Mouse (Mus musculus): ENCODE data around the gene Wfs1. TPM values are rescaled to one million over a fixed set of nuclear protein-coding genes. Genes with fewer than 3 reads are reported as not detected.
A peak's percentile ranks its signal among the peaks of the same experiment; 100 is the strongest.

Wfs1 gene
- polyA plus RNA-seq, 1 experiment from 2014 or later = 15.9 TPM

GRCm38 (mm10) chr5:36971587-36971986, 17.4 kb downstream of the Wfs1 start:
- ATAC-seq = no peak
- no peak overlapping the region for H3K4me3 ChIP-seq (ENCODE audit: low read length)
- H3K36me3 ChIP-seq (ENCODE audit: control insufficient read depth, insufficient read depth, low read length) = peaks cover 15% of the 10 kb centered on the region
- H3K27ac ChIP-seq (ENCODE audit: low read length) = no peak overlapping the region
- H3K4me1 ChIP-seq (ENCODE audit: control insufficient read depth, insufficient read depth, low read length) = no peaks in the 10 kb centered on the region
- H3K4me2 ChIP-seq (ENCODE audit: low read depth, low read length) = no peak overlapping the region
- H3K27me3 ChIP-seq (replicated peaks; ENCODE audit: control insufficient read depth, insufficient read depth, low read length) = no peaks in the 10 kb centered on the region
- H3K9ac ChIP-seq (ENCODE audit: low read depth, low read length) = no peak overlapping the region
- no peaks in the 10 kb centered on the region for H3K9me3 ChIP-seq (ENCODE audit: control insufficient read depth, low read length)
- WGBS = 84% methylated on average over 8 of the region's 8 CpGs

- H3K4me1 ChIP-seq (ENCODE audit: control insufficient read depth, insufficient read depth, low read length) = no peaks in the 10 kb centered on the region
- H3K9ac ChIP-seq (ENCODE audit: low read depth, low read length) = no peak overlapping the region
- H3K4me3 ChIP-seq (ENCODE audit: low read length) = no peak overlapping the region
- H3K9me3 ChIP-seq (ENCODE audit: control insufficient read depth, low read length) = no peaks in the 10 kb centered on the region
- no peaks in the 10 kb centered on the region for H3K36me3 ChIP-seq (ENCODE audit: control insufficient read depth, insufficient read depth, low read length)
- 20% methylated on average over 5 of the region's 5 CpGs for WGBS
- H3K27me3 ChIP-seq (replicated peaks; ENCODE audit: control insufficient read depth, insufficient read depth, low read length) = no peaks in the 10 kb centered on the region
- no peak for ATAC-seq
- H3K4me2 ChIP-seq (ENCODE audit: low read depth, low read length) = no peak overlapping the region
- H3K27ac ChIP-seq (ENCODE audit: low read length) = no peak overlapping the region
Observed at GRCm38 (mm10) chr5:36960501-36960900, 28.5 kb downstream of the Wfs1 start.

- ATAC-seq = no peak; the same call in 1 of the 2 replicates
- no peaks in the 10 kb centered on the region for H3K9me3 ChIP-seq (ENCODE audit: control insufficient read depth, low read length)
Observed at GRCm38 (mm10) chr5:36958837-36959236, 30.2 kb downstream of the Wfs1 start.

GRCm38 (mm10) chr5:36955366-36955765, 33.6 kb downstream of the Wfs1 start:
- H3K9me3 ChIP-seq (ENCODE audit: control insufficient read depth, low read length) = no peaks in the 10 kb centered on the region
- no peak for ATAC-seq

More at GRCm38 (mm10) chr5:36958837-36959236, 30.2 kb downstream of the Wfs1 start:
- Histone ChIP-seq H3K27me3 (replicated peaks; ENCODE audit: control insufficient read depth, insufficient read depth, low read length) (no peaks in the 10 kb centered on the region), H3K36me3 (ENCODE audit: control insufficient read depth, insufficient read depth, low read length) (no peaks in the 10 kb centered on the region), H3K9ac (ENCODE audit: low read depth, low read length) (no peak overlapping the region), H3K4me2 (ENCODE audit: low read depth, low read length) (no peak overlapping the region), H3K27ac (ENCODE audit: low read length) (no peak overlapping the region), H3K4me3 (ENCODE audit: low read length) (no peak overlapping the region), H3K4me1 (ENCODE audit: control insufficient read depth, insufficient read depth, low read length) (no peaks in the 10 kb centered on the region)
- WGBS = 35% methylated on average over 5 of the region's 5 CpGs

GRCm38 (mm10) chr5:36952311-36952710, 36.7 kb downstream of the Wfs1 start:
- H3K4me2 ChIP-seq (ENCODE audit: low read depth, low read length) = no peak overlapping the region
- no peak for ATAC-seq
- H3K4me3 ChIP-seq (ENCODE audit: low read length) = no peak overlapping the region
- WGBS = 90% methylated on average over 15 of the region's 15 CpGs
- no peak overlapping the region for H3K9ac ChIP-seq (ENCODE audit: low read depth, low read length)
- no peaks in the 10 kb centered on the region for H3K27me3 ChIP-seq (replicated peaks; ENCODE audit: control insufficient read depth, insufficient read depth, low read length)
- no peaks in the 10 kb centered on the region for H3K4me1 ChIP-seq (ENCODE audit: control insufficient read depth, insufficient read depth, low read length)
- no peaks in the 10 kb centered on the region for H3K36me3 ChIP-seq (ENCODE audit: control insufficient read depth, insufficient read depth, low read length)
- no peak overlapping the region for H3K27ac ChIP-seq (ENCODE audit: low read length)
- no peaks in the 10 kb centered on the region for H3K9me3 ChIP-seq (ENCODE audit: control insufficient read depth, low read length)

More at GRCm38 (mm10) chr5:36955366-36955765, 33.6 kb downstream of the Wfs1 start:
- WGBS = 15% methylated on average over 4 of the region's 4 CpGs
- Histone ChIP-seq H3K4me1 (ENCODE audit: control insufficient read depth, insufficient read depth, low read length) (no peaks in the 10 kb centered on the region), H3K4me3 (ENCODE audit: low read length) (no peak overlapping the region), H3K27me3 (replicated peaks; ENCODE audit: control insufficient read depth, insufficient read depth, low read length) (no peaks in the 10 kb centered on the region), H3K36me3 (ENCODE audit: control insufficient read depth, insufficient read depth, low read length) (no peaks in the 10 kb centered on the region), H3K27ac (ENCODE audit: low read length) (no peak overlapping the region), H3K9ac (ENCODE audit: low read depth, low read length) (no peak overlapping the region), H3K4me2 (ENCODE audit: low read depth, low read length) (no peak overlapping the region)

GRCm38 (mm10) chr5:36950871-36951270, 38.1 kb downstream of the Wfs1 start:
- H3K4me2 ChIP-seq (ENCODE audit: low read depth, low read length) = no peak overlapping the region
- H3K4me1 ChIP-seq (ENCODE audit: control insufficient read depth, insufficient read depth, low read length) = no peaks in the 10 kb centered on the region
- H3K36me3 ChIP-seq (ENCODE audit: control insufficient read depth, insufficient read depth, low read length) = no peaks in the 10 kb centered on the region
- no peak overlapping the region for H3K4me3 ChIP-seq (ENCODE audit: low read length)
- H3K27ac ChIP-seq (ENCODE audit: low read length) = no peak overlapping the region
- H3K9ac ChIP-seq (ENCODE audit: low read depth, low read length) = no peak overlapping the region
- H3K27me3 ChIP-seq (replicated peaks; ENCODE audit: control insufficient read depth, insufficient read depth, low read length) = no peaks in the 10 kb centered on the region
- 47% methylated on average over 2 of the region's 2 CpGs for WGBS
- ATAC-seq = no peak
- H3K9me3 ChIP-seq (ENCODE audit: control insufficient read depth, low read length) = no peaks in the 10 kb centered on the region

- Histone ChIP-seq H3K36me3 (ENCODE audit: control insufficient read depth, insufficient read depth, low read length) (no peaks in the 10 kb centered on the region), H3K27me3 (replicated peaks; ENCODE audit: control insufficient read depth, insufficient read depth, low read length) (no peaks in the 10 kb centered on the region), H3K4me2 (ENCODE audit: low read depth, low read length) (no peak overlapping the region), H3K4me1 (ENCODE audit: control insufficient read depth, insufficient read depth, low read length) (no peaks in the 10 kb centered on the region), H3K9ac (ENCODE audit: low read depth, low read length) (no peak overlapping the region), H3K4me3 (ENCODE audit: low read length) (no peak overlapping the region), H3K27ac (ENCODE audit: low read length) (no peak overlapping the region), H3K9me3 (ENCODE audit: control insufficient read depth, low read length) (no peaks in the 10 kb centered on the region)
- 8% methylated on average over 3 of the region's 3 CpGs for WGBS
- ATAC-seq = peak; percentile 44; the same call in 1 of the 2 replicates
Observed at GRCm38 (mm10) chr5:36948831-36949230, 40.2 kb downstream of the Wfs1 start.

- Histone ChIP-seq H3K9me3 (ENCODE audit: control insufficient read depth, low read length) (no peaks in the 10 kb centered on the region), H3K9ac (ENCODE audit: low read depth, low read length) (no peak overlapping the region), H3K27me3 (replicated peaks; ENCODE audit: control insufficient read depth, insufficient read depth, low read length) (no peaks in the 10 kb centered on the region), H3K27ac (ENCODE audit: low read length) (no peak overlapping the region), H3K36me3 (ENCODE audit: control insufficient read depth, insufficient read depth, low read length) (no peaks in the 10 kb centered on the region), H3K4me2 (ENCODE audit: low read depth, low read length) (no peak overlapping the region), H3K4me1 (ENCODE audit: control insufficient read depth, insufficient read depth, low read length) (no peaks in the 10 kb centered on the region), H3K4me3 (ENCODE audit: low read length) (no peak overlapping the region)
- 12% methylated on average over 5 of the region's 5 CpGs for WGBS
- no peak for ATAC-seq
Observed at GRCm38 (mm10) chr5:36946445-36946844, 42.6 kb downstream of the Wfs1 start.

- H3K36me3 ChIP-seq (ENCODE audit: control insufficient read depth, insufficient read depth, low read length) = no peaks in the 10 kb centered on the region
- H3K27me3 ChIP-seq (replicated peaks; ENCODE audit: control insufficient read depth, insufficient read depth, low read length) = no peaks in the 10 kb centered on the region
- H3K27ac ChIP-seq (ENCODE audit: low read length) = no peak overlapping the region
- no peak overlapping the region for H3K4me3 ChIP-seq (ENCODE audit: low read length)
- H3K9ac ChIP-seq (ENCODE audit: low read depth, low read length) = no peak overlapping the region
- 86% methylated on average over 2 of the region's 2 CpGs for WGBS
- H3K4me1 ChIP-seq (ENCODE audit: control insufficient read depth, insufficient read depth, low read length) = no peaks in the 10 kb centered on the region
- no peak overlapping the region for H3K4me2 ChIP-seq (ENCODE audit: low read depth, low read length)
- no peak for ATAC-seq
- H3K9me3 ChIP-seq (ENCODE audit: control insufficient read depth, low read length) = no peaks in the 10 kb centered on the region
Observed at GRCm38 (mm10) chr5:36945713-36946112, 43.3 kb downstream of the Wfs1 start.

GRCm38 (mm10) chr5:36945102-36945701, 43.8 kb downstream of the Wfs1 start:
- Histone ChIP-seq H3K36me3 (ENCODE audit: control insufficient read depth, insufficient read depth, low read length) (no peaks in the 10 kb centered on the region), H3K4me2 (ENCODE audit: low read depth, low read length) (no peak overlapping the region), H3K9me3 (ENCODE audit: control insufficient read depth, low read length) (no peaks in the 10 kb centered on the region), H3K27me3 (replicated peaks; ENCODE audit: control insufficient read depth, insufficient read depth, low read length) (no peaks in the 10 kb centered on the region), H3K9ac (ENCODE audit: low read depth, low read length) (no peak overlapping the region), H3K4me3 (ENCODE audit: low read length) (no peak overlapping the region), H3K4me1 (ENCODE audit: control insufficient read depth, insufficient read depth, low read length) (no peaks in the 10 kb centered on the region), H3K27ac (ENCODE audit: low read length) (no peak overlapping the region)
- no peak for ATAC-seq
- 53% methylated on average over 8 of the region's 8 CpGs for WGBS
